Mouse (Mus musculus) spleen, adult 2 months (tissue): Measurements from ENCODE around the gene Ripor1.

Experiments
- CTCF ChIP-seq: fragments of 200-500 bp; IDR thresholded peaks from 2 replicates; pipeline ENCODE4 v1.5.1; 2011; ENCODE audit warnings: mild to moderate bottlenecking, inconsistent platforms; ENCODE audit not compliant: insufficient read depth, insufficient read length, insufficient replicate concordance; ENCODE audit errors: extremely low read depth
- POLR2A ChIP-seq: fragments of 200-500 bp; IDR thresholded peaks from 2 replicates; pipeline ENCODE4 v1.6.1; 2011; ENCODE audit warnings: low read depth, low read length, inconsistent platforms

- TF ChIP-seq POLR2A (no peak), CTCF (no peak)
Observed at GRCm38 (mm10) chr8:105617451-105618278, 12.6 kb downstream of the Ripor1 start.
